Mouse (Mus musculus): Measurements from ENCODE around the gene Pdp2.

GRCm38 (mm10) chr8:104598496-104598895 is 7.2 kb downstream of the Pdp2 start:
- no peak for TF ChIP-seq CTCF (IDR thresholded peaks at IDR 0.05 in 2 of 3, conservative IDR thresholded peaks at IDR 0.05 in 1 of 3; ENCODE audit: control insufficient read depth in 1 of 3, insufficient read depth in 1 of 3, low read depth in 2 of 3, low read length in 3 of 3, poor library complexity in 1 of 3, severe bottlenecking in 1 of 3)
- no peak for TF ChIP-seq MEF2A (IDR thresholded peaks at IDR 0.05; ENCODE audit: extremely low read depth, insufficient replicate concordance, low read depth, low read length, poor library complexity, severe bottlenecking)
- no peak for TF ChIP-seq GABPA (IDR thresholded peaks at IDR 0.05; ENCODE audit: low read depth, low read length)
- TF ChIP-seq ZKSCAN1 (IDR thresholded peaks at IDR 0.05; ENCODE audit: low read depth, low read length) = no peak
- no peak for TF ChIP-seq POLR2A (IDR thresholded peaks at IDR 0.05; ENCODE audit: control insufficient read depth in 1 of 2, insufficient read depth in 1 of 2, low read depth in 1 of 2, low read length in 2 of 2, poor library complexity in 1 of 2)
- no peak for TF ChIP-seq USF2 (IDR thresholded peaks at IDR 0.05; ENCODE audit: borderline replicate concordance in 1 of 2, insufficient read depth in 1 of 2, low read depth in 1 of 2, low read length in 2 of 2)
- TF ChIP-seq CHD2 (IDR thresholded peaks at IDR 0.05; ENCODE audit: low read length) = no peak
- TF ChIP-seq TAL1 (IDR thresholded peaks at IDR 0.05; ENCODE audit: low read length) = no peak
- no peak for TF ChIP-seq BHLHE40 (IDR thresholded peaks at IDR 0.05; ENCODE audit: borderline replicate concordance, low read depth, low read length)
- TF ChIP-seq MXI1 (IDR thresholded peaks at IDR 0.05; ENCODE audit: low read depth, low read length) = no peak
